Mouse (Mus musculus): Measurements from ENCODE around the gene Bhmt2. TPM values are rescaled to one million over a fixed set of nuclear protein-coding genes. Genes with fewer than 3 reads are reported as not detected.

Bhmt2 gene
- total RNA-seq, 2 experiments from 2014 or later: 0.40 to 0.45 TPM

DNA sequence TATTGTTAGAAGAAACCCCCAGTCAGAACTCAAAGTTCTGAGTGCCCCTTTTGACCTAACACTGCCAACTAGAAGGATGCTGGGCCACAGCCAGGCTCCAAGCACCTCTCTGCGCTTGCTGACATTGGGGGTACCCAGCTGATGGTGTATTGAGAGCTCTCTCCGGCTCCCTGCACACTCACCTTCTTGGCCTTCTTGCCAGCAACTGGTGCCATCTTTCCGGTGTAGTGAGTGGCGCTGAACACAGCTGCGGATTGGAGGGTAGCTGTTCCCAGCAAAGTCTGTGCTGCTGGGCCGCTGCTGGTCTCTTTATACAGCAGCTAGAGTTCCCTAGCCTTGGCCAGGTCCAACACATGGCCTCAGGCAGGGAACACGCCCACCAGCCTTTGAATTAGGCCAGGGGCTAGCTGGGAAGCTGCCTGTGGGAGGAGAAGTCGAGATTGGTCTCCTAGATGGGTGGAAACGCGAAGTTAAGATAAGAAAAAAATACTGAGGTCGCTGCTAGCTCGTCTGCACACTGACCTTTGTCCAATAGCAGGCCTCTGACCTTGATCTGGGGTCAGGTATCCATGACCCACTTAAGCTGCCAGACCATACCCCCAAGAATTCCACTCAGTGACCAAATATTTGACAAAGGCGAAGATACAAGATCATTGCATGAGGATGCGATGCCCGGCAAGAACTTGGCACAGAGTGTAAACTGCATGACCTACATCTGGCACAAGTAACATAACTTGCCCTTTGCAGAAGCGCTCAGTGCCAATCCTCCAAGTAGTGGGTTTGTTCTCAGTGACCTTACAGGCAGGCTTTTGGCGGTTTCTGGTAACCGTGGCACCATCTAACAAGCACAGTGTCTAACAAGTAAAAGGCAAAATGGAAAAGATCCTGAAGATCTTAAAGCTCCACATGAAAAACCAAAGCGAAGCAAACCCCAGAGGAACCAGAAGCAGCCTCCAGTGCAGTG lies 36.5 kb downstream of the Bhmt2 start, which contains the start of gene Bhmt:
Bhmt (minus strand) TSS at position 680 of the 964 bp plus-strand sequence.
- Histone ChIP-seq H3K27ac (no peak within 1 kb of the TSS), H3K4me3 (no peak within 1 kb of the TSS)
- DNase-seq (ENCODE audit: extremely low spot score in 1 of 2, low spot score in 2 of 2): no peak
- intact Hi-C loops (cut with DNase I): no loop called here
- no peak for TF ChIP-seq CTCF (IDR thresholded peaks at IDR 0.05)

DNA sequence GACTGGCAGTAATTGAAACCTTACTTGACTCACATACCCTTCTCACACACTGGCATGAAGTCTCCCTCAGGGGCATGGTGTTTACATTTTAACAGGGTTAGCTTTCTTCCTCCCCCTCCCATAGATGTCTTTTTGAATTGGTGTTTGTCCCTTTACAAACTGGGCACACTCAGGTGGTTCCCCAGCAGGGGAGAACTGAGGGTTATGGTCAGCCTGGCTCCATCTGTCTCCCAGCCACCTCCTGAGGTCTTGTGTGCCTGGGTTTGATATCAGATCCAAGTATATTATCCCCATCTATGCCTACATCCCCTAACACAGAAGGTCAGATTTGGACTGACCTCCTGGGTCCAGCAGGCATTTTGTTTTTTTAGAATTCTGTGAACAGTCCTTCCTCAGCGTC lies 37.5 kb downstream of the Bhmt2 start:
- intact Hi-C loops (cut with DNase I): no loop called here
- no peak for TF ChIP-seq CTCF (IDR thresholded peaks at IDR 0.05)

DNA sequence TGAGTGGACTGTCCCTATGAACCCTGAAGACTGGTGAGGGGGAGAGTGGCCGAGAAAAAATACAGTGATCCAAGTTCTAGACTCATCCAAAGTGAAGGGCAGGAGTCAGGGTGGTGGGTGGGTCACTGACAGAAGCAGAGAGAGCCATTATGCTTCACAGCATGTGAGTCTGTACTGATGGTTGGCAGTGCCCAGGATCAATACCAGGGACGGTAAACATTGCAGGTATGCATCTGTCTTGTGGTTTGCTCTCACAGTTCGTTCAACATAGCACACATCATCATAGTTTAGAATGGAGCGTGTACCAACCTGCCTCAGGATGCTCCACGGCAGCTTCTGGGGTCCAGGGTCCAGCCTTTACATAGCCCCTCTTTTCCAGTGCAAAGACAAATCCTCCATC lies 41.2 kb downstream of the Bhmt2 start:
- no peak overlapping the region for H3K4me3 ChIP-seq
- no peak overlapping the region for H3K27ac ChIP-seq
- DNase-seq (ENCODE audit: extremely low spot score in 1 of 2, low spot score in 2 of 2): no peak
- intact Hi-C loops (cut with DNase I): no loop called here
- TF ChIP-seq CTCF (IDR thresholded peaks at IDR 0.05): no peak

More for the DNA sequence above, 37.5 kb downstream of the Bhmt2 start:
- DNase-seq (ENCODE audit: extremely low spot score in 1 of 2, low spot score in 2 of 2): no peak
- no peak overlapping the region for H3K4me3 ChIP-seq
- H3K27ac ChIP-seq: no peak overlapping the region

DNA sequence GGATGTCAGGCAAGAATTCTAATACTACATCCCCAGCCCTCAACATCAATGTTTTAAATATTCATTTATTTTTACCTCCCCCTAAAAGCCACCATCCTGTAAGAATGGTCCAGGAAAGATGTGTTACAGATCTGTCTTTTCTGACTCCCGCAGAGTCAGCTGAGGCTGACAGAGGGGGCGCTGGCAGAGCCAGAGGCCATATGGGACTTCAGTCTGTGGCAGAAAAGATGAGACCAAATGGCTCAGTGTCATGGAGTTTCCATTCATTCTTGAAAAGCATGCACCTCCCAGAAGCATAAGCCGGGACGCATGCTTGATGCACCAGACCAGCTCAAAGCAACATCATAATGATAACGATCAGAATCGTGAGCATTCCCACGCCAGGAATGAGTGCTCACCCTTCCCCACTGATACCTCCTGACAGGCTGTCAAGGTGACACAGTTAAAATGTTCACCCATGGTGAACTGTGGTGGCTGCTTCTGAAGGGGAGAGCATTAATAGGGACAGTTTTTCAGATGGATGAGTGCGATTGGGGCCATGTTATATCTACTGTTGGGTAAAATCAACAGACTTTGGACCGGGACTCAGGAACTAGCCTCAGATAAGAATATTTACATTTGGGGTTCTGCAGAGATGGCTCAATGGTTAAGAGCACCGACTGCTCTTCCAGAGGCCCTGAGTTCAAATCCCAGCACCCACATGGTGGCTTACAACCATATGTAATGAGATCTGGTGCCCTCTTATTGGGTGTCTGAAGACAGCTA lies 43.0 kb downstream of the Bhmt2 start:
- no peak for TF ChIP-seq CTCF (IDR thresholded peaks at IDR 0.05)
- Histone ChIP-seq H3K4me3 (no peak overlapping the region), H3K27ac (no peak overlapping the region)
- intact Hi-C loops (cut with DNase I): no loop called here
- no peak for DNase-seq (ENCODE audit: extremely low spot score in 1 of 2, low spot score in 2 of 2)

- H3K27ac ChIP-seq: no peak overlapping the region
- no peak for DNase-seq (ENCODE audit: extremely low spot score in 1 of 2, low spot score in 2 of 2)
- no peak for TF ChIP-seq CTCF (IDR thresholded peaks at IDR 0.05)
- no peak overlapping the region for H3K4me3 ChIP-seq
- intact Hi-C loops (cut with DNase I): loop anchor here (5.0 kb wide), 1 partner anchor 78 kb away; no protein-coding TSS in a partner anchor
Observed at GRCm38 (mm10) chr13:93628861-93629260, 45.2 kb downstream of the Bhmt2 start.

DNA sequence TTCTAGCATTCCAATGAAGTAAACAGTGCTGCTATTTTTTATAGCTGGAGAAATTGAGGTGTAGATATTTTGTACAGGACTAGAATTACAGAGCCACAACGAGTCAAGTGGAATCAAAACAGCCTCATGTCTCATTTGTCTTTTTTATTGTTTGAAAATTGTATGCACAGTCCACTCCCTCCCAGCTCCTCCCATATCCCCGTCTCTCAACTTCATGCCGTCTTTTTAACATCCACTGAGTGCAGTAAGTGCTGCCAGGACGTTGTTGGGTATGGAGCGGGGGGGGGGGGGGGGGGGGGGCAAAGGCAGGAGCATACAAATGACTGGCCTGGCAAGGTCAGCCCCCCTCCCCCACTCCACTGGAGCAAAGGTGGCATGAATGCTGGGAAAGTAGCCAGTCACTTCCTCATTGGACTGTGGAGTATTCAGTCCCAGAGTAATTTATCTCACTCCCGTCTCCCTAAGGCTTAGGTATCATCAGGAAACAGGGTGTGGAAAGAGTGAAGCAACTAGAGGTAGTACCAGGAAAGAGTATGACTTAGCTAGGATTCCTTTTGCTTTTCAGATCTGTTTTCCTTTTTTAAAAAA lies 59.6 kb downstream of the Bhmt2 start:
- DNase-seq (ENCODE audit: extremely low spot score in 1 of 2, low spot score in 2 of 2): no peak
- H3K27ac ChIP-seq: no peak overlapping the region
- no peak for TF ChIP-seq CTCF (IDR thresholded peaks at IDR 0.05)
- no peak overlapping the region for H3K4me3 ChIP-seq
- intact Hi-C loops (cut with DNase I): loop anchor here (5.0 kb wide), 4 partner anchors 108 to 312 kb away; no protein-coding TSS in a partner anchor

- Histone ChIP-seq H3K27ac (no peak overlapping the region), H3K4me3 (no peak overlapping the region)
- no peak for DNase-seq (ENCODE audit: extremely low spot score in 1 of 2, low spot score in 2 of 2)
- peak; percentile 35 for TF ChIP-seq CTCF (IDR thresholded peaks at IDR 0.05)
- intact Hi-C loops (cut with DNase I): loop anchor here (2.0 to 5.0 kb wide), 6 partner anchors 109 to 863 kb away; no protein-coding TSS in a partner anchor
Observed at GRCm38 (mm10) chr13:93613771-93614170, 60.3 kb downstream of the Bhmt2 start.

DNA sequence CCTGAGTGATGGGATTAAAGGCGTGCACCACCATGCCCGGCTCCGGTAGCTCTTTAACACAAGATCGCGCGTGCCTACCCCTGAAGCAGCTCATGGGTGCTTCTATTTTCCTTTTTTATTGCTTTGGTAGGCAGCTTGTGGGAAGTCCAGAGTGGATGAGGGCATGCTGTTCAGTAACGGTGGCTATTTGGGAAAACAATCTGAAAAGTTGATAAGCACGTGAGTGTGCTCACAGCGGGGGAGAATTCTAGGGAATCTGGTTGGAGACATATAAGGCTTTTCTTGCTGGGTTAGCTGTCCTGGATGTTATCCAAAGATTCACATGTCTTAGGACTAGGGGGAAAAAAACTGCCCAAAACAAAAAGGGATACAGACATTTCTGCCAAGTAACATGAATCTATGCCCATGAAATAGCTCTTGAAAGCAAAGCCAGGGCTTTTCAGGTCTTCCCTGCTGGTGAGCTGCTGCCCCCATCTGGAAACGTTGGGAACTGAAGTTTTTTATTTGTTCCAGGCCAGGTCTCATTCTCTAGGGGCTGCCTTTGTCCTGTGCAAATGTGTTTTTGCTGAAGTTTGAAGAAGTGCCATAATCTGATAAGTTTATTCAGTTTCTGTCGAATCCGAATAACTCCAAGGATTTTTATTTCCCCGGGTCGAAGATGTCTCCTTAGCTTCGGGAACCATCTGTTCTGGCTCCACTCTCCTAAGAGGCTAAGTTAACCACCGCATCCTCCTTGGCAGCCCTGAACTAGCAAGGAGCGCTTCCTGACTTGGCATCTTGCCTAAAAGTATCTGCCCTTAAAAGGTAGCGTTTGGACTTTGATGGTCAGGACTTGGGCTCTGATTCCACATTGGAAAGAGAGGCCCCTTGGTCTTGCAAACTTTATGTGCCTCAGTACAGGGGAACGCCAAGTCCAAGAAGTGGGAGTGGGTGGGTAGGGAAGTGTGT lies 61.2 kb downstream of the Bhmt2 start:
- Histone ChIP-seq H3K4me3 (no peak overlapping the region), H3K27ac (0 out of 2 replicates have a peak overlapping the region, but pooled peaks have one; percentile 19)
- TF ChIP-seq CTCF (IDR thresholded peaks at IDR 0.05): peak; percentile 96
- peak; percentile 71 to 85 for DNase-seq (ENCODE audit: extremely low spot score in 1 of 2, low spot score in 2 of 2)
- intact Hi-C loops (cut with DNase I): loop anchor here (2.0 to 5.0 kb wide), 6 partner anchors 109 to 862 kb away; no protein-coding TSS in a partner anchor

GRCm38 (mm10) chr13:93608476-93608875 lies 65.6 kb downstream of the Bhmt2 start:
- no peak for DNase-seq (ENCODE audit: extremely low spot score in 1 of 2, low spot score in 2 of 2)
- intact Hi-C loops (cut with DNase I): loop anchor here (10.0 kb wide), 1 partner anchor 624 kb away; no protein-coding TSS in a partner anchor
- H3K27ac ChIP-seq: peak overlapping the region; percentile 17; the same call in 1 of the 2 replicates
- H3K4me3 ChIP-seq: no peak overlapping the region
- no peak for TF ChIP-seq CTCF (IDR thresholded peaks at IDR 0.05)

DNA sequence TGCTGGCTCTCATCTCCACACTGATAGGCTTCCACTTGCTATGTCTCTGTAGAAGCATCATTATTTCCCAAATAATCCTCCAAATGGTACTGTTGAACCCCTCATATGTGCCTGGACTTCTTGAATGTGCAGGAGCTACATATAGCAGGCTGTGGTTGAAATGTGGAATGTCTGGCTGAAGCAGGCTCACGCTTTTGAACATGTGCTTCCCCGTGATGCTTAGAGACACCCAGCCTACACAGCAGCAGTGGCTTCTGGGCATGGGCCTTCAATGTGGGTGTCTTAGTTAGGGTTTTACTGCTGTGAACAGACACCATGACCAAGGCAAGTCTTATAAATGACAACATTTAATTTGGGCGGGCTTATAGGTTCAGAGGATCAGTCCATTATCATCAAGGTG lies 66.4 kb downstream of the Bhmt2 start:
- Histone ChIP-seq H3K27ac (peak overlapping the region; percentile 62), H3K4me3 (no peak overlapping the region)
- DNase-seq (ENCODE audit: extremely low spot score in 1 of 2, low spot score in 2 of 2): no peak
- TF ChIP-seq CTCF (IDR thresholded peaks at IDR 0.05): no peak
- intact Hi-C loops (cut with DNase I): loop anchor here (2.0 to 10.0 kb wide), 2 partner anchors 109 to 623 kb away; partner anchors contain the start of gene Jmy

All from left cerebral cortex, adult 2 months (tissue).